Mouse (Mus musculus) midbrain, embryonic 11.5 days (tissue): ENCODE measurements at regions not wholly inside any gene's neighbourhood (a gene's known extent, or its start where the extent isn't known, plus 50 kb on each side); places are given as distances from the start of the nearest gene placed in this dataset.

Experiments
- ATAC-seq: fragments of 200-750 bp; cut with Nextera tagmentation; 2 replicates; pipeline ENCODE4 v1.8.0; 2017; ENCODE audit warnings: moderate TSS enrichment, moderate library complexity; ENCODE audit not compliant: low FRiP score
- DNase-seq: peaks from one replicate; pipeline ENCODE4 v3.0.0; 2015; ENCODE audit warnings: low spot score; ENCODE audit errors: missing footprints
- H3K27ac ChIP-seq: fragments of 300-500 bp; sonication (generic); 2 replicates; pipeline ENCODE4 v1.5.1; 2014; ENCODE audit warnings: low read depth, low read length
- H3K27me3 ChIP-seq: fragments of 300-500 bp; sonication (generic); 2 replicates; pipeline ENCODE4 v1.6.1; 2014; ENCODE audit warnings: mild to moderate bottlenecking, low read length, moderate library complexity, mixed read lengths; ENCODE audit not compliant: control insufficient read depth, insufficient read depth
- H3K36me3 ChIP-seq: fragments of 300-500 bp; sonication (generic); 2 replicates; pipeline ENCODE4 v1.6.1; 2014; ENCODE audit warnings: mild to moderate bottlenecking, low read length, moderate library complexity, mixed read lengths; ENCODE audit not compliant: control insufficient read depth, insufficient read depth
- H3K4me1 ChIP-seq: fragments of 300-500 bp; sonication (generic); 2 replicates; pipeline ENCODE4 v1.6.1; 2014; ENCODE audit warnings: low read length; ENCODE audit not compliant: control insufficient read depth, insufficient read depth
- H3K4me2 ChIP-seq: fragments of 300-500 bp; sonication (generic); 2 replicates; pipeline ENCODE4 v1.6.1; 2014; ENCODE audit warnings: mild to moderate bottlenecking, moderate library complexity
- H3K4me3 ChIP-seq: fragments of 300-500 bp; sonication (generic); 2 replicates; pipeline ENCODE4 v1.5.1; 2014; ENCODE audit warnings: low read depth, low read length
- H3K9ac ChIP-seq: fragments of 300-500 bp; sonication (generic); 2 replicates; pipeline ENCODE4 v1.6.1; 2014; ENCODE audit warnings: low read length
- H3K9me3 ChIP-seq: fragments of 300-500 bp; sonication (generic); 2 replicates; pipeline ENCODE4 v1.6.1; 2016; ENCODE audit warnings: low read length; ENCODE audit not compliant: control insufficient read depth
- WGBS: fragments of 180-500 bp; shearing (Covaris S2); extraction: QIAGEN DNeasy Blood & Tissue Kit; methylation state at CpG from one replicate; pipeline ENCODE4 v1.1.7; 2014; 5-methylcytosine and 5-hydroxymethylcytosine counted together

DNA sequence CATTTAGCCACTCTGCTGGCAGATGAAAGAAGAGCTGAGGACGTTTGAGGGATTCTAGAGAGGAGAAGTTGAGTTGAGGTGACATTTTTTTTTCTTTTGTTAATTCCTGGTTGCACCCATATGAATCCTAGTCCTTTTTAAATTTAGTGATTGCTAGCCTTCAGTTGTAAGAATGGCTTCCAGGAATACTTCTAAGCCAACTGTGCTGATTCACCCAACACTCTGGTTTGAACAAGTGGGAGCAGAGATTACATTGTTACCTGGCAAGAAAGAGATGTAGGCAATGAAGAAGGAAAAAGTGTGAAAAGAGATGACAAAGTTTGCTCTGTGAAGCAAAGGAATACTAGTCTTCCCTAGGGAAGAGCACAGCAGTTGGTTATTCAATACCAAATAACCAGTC is 261.1 kb upstream of the Kcnq5 start:
- H3K4me3 ChIP-seq: no peak overlapping the region
- no peaks in the 10 kb centered on the region for H3K36me3 ChIP-seq
- H3K9me3 ChIP-seq: no peaks in the 10 kb centered on the region
- DNase-seq (no peak), ATAC-seq (no peak)
- no peaks in the 10 kb centered on the region for H3K4me1 ChIP-seq
- no peak overlapping the region for H3K9ac ChIP-seq
- H3K27ac ChIP-seq: no peak overlapping the region
- H3K4me2 ChIP-seq: no peak overlapping the region
- 48% methylated on average over 1 of the region's 1 CpGs for WGBS
- no peaks in the 10 kb centered on the region for H3K27me3 ChIP-seq

DNA sequence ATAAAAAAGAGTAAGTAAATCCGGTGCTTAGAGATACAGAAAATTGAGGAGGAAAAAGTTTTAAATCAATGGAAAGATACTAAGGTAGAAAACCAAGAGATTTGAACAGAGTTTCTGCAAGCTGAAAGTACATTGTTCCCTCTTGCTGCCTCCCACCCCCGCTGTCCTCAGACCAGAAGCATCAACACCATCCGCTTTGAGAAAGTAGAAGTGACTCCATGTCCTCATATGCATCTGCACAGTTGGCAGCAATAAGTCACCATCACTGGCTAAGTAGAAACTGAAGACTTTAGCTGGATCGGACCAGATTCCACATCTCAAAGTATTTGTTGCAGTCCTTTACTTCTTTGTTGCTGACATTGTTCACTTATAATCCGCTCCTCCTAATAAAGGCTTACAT is 250.1 kb upstream of the Kcnq5 start:
- H3K4me2 ChIP-seq: no peak overlapping the region
- no peak overlapping the region for H3K9ac ChIP-seq
- H3K4me1 ChIP-seq: no peaks in the 10 kb centered on the region
- no peak overlapping the region for H3K27ac ChIP-seq
- DNase-seq: no peak
- H3K36me3 ChIP-seq: no peaks in the 10 kb centered on the region
- H3K4me3 ChIP-seq: no peak overlapping the region
- no peak for ATAC-seq
- H3K27me3 ChIP-seq: no peaks in the 10 kb centered on the region
- 93% methylated on average over 5 of the region's 5 CpGs for WGBS
- no peaks in the 10 kb centered on the region for H3K9me3 ChIP-seq

DNA sequence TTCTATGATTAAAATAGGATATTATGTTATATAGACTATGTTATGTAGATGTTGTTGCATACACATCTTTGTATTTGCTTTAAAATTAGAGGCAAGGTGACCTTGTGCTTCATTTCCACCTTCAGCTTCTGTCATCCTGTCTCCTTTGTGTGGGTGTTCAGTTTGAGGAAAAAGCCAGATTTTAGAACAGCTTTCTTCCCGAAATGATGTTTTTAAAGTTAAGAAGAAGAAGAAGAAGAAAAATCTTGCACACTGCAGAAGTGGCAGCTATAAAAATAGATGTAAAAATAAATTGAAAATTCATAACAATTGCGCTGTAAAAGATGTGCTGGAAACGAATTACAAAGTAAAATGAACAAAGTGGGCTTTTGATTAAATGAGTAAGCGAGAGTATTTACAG is 249.5 kb upstream of the Kcnq5 start:
- no peaks in the 10 kb centered on the region for H3K9me3 ChIP-seq
- DNase-seq: no peak
- no peaks in the 10 kb centered on the region for H3K27me3 ChIP-seq
- no peak for ATAC-seq
- WGBS: 91% methylated on average over 4 of the region's 4 CpGs
- H3K36me3 ChIP-seq: no peaks in the 10 kb centered on the region
- no peak overlapping the region for H3K9ac ChIP-seq
- no peak overlapping the region for H3K4me2 ChIP-seq
- no peak overlapping the region for H3K4me3 ChIP-seq
- H3K4me1 ChIP-seq: no peaks in the 10 kb centered on the region
- no peak overlapping the region for H3K27ac ChIP-seq

DNA sequence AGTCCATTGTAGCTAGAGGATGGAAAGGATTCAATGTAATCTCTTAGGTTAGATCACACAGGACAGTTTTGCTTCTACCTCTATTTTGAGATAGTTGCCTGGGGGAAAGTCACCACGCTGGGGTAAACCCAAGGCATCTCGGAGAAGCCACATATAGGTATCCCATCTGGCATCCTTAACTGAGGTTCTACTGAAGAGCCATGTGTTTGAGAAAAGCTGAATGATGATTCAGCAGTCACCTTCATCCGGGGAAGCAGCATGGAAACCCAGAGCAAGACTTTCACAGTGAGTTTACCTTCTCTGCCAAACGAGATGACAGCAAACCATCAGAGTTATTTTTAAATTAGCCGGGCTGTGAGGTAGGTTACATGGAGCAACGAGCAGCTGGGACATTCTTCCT is 248.9 kb upstream of the Kcnq5 start:
- no peaks in the 10 kb centered on the region for H3K36me3 ChIP-seq
- no peak for DNase-seq
- H3K4me3 ChIP-seq: no peak overlapping the region
- no peak overlapping the region for H3K4me2 ChIP-seq
- no peaks in the 10 kb centered on the region for H3K4me1 ChIP-seq
- H3K9ac ChIP-seq: no peak overlapping the region
- H3K27ac ChIP-seq: no peak overlapping the region
- no peak for ATAC-seq
- 89% methylated on average over 6 of the region's 6 CpGs for WGBS
- H3K9me3 ChIP-seq: no peaks in the 10 kb centered on the region
- no peaks in the 10 kb centered on the region for H3K27me3 ChIP-seq

DNA sequence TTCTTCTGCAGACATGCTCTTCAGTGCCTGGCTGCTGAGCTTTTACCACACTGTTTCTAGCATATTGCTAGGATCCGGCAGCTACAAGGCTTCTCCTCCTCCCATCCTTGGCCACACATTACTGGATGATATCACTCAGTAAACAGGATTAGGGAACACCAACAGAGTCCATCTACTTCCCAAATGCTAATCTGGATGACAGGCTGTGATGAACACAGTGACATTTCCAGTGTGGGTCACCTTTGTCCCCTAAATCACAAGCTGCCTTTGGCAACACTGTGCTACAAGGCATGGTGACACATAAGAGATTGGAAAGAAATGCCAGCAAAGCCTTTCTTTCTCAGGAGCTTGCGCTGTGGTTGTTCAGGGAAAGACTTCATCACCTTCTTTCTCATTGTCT is 246.5 kb upstream of the Kcnq5 start:
- Histone ChIP-seq H3K9me3 (no peaks in the 10 kb centered on the region), H3K36me3 (no peaks in the 10 kb centered on the region), H3K27ac (no peak overlapping the region), H3K27me3 (no peaks in the 10 kb centered on the region), H3K4me2 (no peak overlapping the region), H3K4me3 (no peak overlapping the region), H3K4me1 (no peaks in the 10 kb centered on the region), H3K9ac (no peak overlapping the region)
- no peak for ATAC-seq
- 79% methylated on average over 2 of the region's 2 CpGs for WGBS
- DNase-seq: no peak

DNA sequence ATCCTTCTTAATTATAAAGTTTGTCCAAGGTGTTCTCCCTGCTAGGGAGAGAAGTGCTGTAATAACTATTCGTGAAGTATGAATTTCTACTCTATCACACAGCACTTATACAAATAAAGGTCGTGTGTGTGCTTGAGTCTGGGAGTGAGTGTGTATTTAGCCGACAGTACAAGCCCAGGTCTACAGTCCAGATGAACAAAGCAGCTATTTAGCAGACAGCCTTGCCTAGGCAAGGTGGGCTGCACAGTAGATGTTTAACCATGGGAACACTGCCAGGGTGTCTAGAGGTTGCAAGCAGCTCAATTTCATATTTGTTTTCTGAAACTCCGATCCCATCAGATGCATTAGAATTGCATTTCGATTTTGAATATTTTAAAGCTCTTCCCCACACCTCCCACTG is 245.2 kb upstream of the Kcnq5 start:
- WGBS: 82% methylated on average over 5 of the region's 5 CpGs
- ATAC-seq: no peak

DNA sequence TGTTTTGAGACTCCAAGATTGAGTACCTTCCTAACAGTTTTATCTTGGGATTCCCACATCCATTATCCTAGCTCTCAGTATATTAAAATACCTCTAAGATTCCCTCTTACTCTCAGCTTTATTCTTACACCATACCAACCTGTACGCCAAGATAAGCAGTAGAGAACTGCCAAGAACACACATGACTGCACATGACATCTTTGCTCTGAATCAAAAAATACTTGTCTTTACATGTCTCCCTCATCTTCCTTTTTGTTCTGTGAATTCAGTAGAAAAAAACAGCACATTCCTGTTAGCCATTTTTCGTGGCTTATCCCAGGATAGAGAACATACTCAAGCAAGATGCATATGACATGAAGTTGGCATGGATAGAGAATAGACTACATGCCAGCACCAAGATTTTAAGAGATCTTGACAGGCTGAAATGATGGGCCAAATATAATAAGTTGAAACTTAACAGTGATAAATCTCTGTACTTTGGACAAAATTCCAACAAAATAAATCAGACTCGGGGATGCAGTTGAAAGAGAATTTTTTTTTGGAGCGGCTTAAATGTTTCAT is 206.0 kb upstream of the Kcnq5 start:
- DNase-seq: no peak
- 89% methylated on average over 4 of the region's 4 CpGs for WGBS
- Histone ChIP-seq H3K4me1 (no peaks in the 10 kb centered on the region), H3K4me3 (no peak overlapping the region), H3K9ac (no peak overlapping the region), H3K9me3 (no peaks in the 10 kb centered on the region), H3K27me3 (no peaks in the 10 kb centered on the region), H3K4me2 (no peak overlapping the region), H3K27ac (no peak overlapping the region), H3K36me3 (no peaks in the 10 kb centered on the region)
- no peak for ATAC-seq

More for the DNA sequence above, 245.2 kb upstream of the Kcnq5 start:
- no peaks in the 10 kb centered on the region for H3K4me1 ChIP-seq
- H3K36me3 ChIP-seq: no peaks in the 10 kb centered on the region
- no peak for DNase-seq
- H3K9ac ChIP-seq: no peak overlapping the region
- H3K4me3 ChIP-seq: no peak overlapping the region
- no peaks in the 10 kb centered on the region for H3K27me3 ChIP-seq
- no peak overlapping the region for H3K4me2 ChIP-seq
- H3K9me3 ChIP-seq: no peaks in the 10 kb centered on the region
- H3K27ac ChIP-seq: no peak overlapping the region

DNA sequence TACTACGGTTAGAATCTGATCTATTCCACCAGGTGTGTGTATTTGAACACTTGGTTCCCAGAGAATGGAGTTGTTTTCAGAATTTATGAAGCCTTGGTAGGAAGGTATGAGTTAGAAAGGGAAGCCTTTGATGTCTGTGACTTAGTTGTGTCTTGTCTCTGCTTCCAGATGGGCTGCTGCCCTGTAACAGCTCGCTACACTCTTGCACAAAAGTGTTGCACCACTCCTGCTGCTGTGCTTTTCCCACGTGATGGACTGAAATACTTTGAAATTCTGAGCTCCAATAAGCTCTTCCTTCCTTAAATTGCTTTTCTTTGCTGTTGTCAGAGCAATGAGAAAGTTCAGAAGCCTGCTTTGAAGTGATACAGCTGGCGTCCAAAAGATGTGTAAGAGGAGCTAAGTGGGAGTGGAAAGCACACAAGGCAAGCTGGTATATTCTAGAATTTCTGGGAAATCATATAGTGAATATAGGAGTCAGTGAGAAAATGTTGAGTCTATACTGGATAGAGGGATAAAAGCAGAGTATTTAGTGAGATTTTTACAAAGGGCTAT is 174.9 kb upstream of the Kcnq5 start:
- no peaks in the 10 kb centered on the region for H3K36me3 ChIP-seq
- H3K4me3 ChIP-seq: no peak overlapping the region
- no peaks in the 10 kb centered on the region for H3K9me3 ChIP-seq
- no peak overlapping the region for H3K4me2 ChIP-seq
- no peaks in the 10 kb centered on the region for H3K27me3 ChIP-seq
- no peak overlapping the region for H3K9ac ChIP-seq
- DNase-seq (peak; percentile 60), ATAC-seq (no peak)
- no peak overlapping the region for H3K27ac ChIP-seq
- 77% methylated on average over 4 of the region's 4 CpGs for WGBS
- H3K4me1 ChIP-seq: no peaks in the 10 kb centered on the region

DNA sequence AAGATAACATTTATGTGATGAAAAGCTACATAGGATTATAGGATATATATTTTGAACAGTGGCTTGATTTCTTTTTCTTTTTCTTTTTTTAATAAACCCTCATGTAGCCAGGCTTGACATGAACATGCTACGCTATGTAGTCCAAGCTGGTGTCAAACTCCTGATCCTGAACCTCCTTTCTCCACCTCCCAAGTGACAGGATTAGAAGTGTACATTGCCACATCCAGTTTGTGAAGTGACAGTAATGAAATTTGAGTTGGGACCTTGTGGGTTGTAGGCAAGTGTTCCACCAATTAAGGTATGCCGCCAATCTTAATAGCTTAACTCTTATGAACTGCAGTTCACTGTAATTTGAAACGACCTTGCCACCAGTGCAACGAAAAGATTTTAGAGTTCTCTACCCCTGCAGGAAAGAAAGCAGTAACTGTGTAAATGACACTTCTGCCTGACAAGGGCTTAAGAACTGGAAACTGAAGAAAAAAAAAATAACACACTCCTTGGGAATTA is 156.6 kb upstream of the Kcnq5 start:
- H3K9ac ChIP-seq: no peak overlapping the region
- H3K4me2 ChIP-seq: no peak overlapping the region
- no peak overlapping the region for H3K4me3 ChIP-seq
- WGBS: 78% methylated on average over 4 of the region's 4 CpGs
- no peaks in the 10 kb centered on the region for H3K9me3 ChIP-seq
- H3K36me3 ChIP-seq: no peaks in the 10 kb centered on the region
- ATAC-seq (no peak), DNase-seq (peak; percentile 69)
- H3K4me1 ChIP-seq: no peaks in the 10 kb centered on the region
- H3K27ac ChIP-seq: no peak overlapping the region
- no peaks in the 10 kb centered on the region for H3K27me3 ChIP-seq
